Mouse (Mus musculus): ENCODE measurements at regions not wholly inside any gene's neighbourhood (a gene's known extent, or its start where the extent isn't known, plus 50 kb on each side); places are given as distances from the start of the nearest gene placed in this dataset.
A peak's percentile ranks its signal among the peaks of the same experiment; 100 is the strongest.

GRCm38 (mm10) chr3:140088019-140088418 is 882.5 kb downstream of the Stpg2 start:
- H3K9me3 ChIP-seq (replicated peaks; ENCODE audit: low read length) = no peaks in the 10 kb centered on the region
- H3K36me3 ChIP-seq (ENCODE audit: insufficient read depth, low read length) = no peaks in the 10 kb centered on the region
- no peaks in the 10 kb centered on the region for H3K27me3 ChIP-seq (ENCODE audit: insufficient read depth, low read length)
- H3K9ac ChIP-seq (ENCODE audit: low read depth, low read length) = no peak overlapping the region
- TF ChIP-seq CTCF (IDR thresholded peaks at IDR 0.05; ENCODE audit: low read depth) = no peak
- DNase-seq (ENCODE audit: low spot score) (no peak), ATAC-seq (replicated peaks; ENCODE audit: low FRiP score, low read depth) (no peak)
- no peak overlapping the region for H3K27ac ChIP-seq
- H3K4me3 ChIP-seq (replicated peaks; ENCODE audit: low read depth, low read length) = no peak overlapping the region
- WGBS = 84% methylated on average over 3 of the region's 3 CpGs
- H3K4me2 ChIP-seq (ENCODE audit: low read length) = no peak overlapping the region
- no peaks in the 10 kb centered on the region for H3K4me1 ChIP-seq (replicated peaks; ENCODE audit: insufficient read depth, low read length)

- Histone ChIP-seq H3K27me3 (ENCODE audit: insufficient read depth, low read length) (no peaks in the 10 kb centered on the region), H3K9ac (ENCODE audit: low read depth, low read length) (no peak overlapping the region), H3K4me3 (replicated peaks; ENCODE audit: low read depth, low read length) (no peak overlapping the region), H3K9me3 (replicated peaks; ENCODE audit: low read length) (no peaks in the 10 kb centered on the region), H3K4me2 (ENCODE audit: low read length) (no peak overlapping the region), H3K36me3 (ENCODE audit: insufficient read depth, low read length) (no peaks in the 10 kb centered on the region), H3K4me1 (replicated peaks; ENCODE audit: insufficient read depth, low read length) (no peaks in the 10 kb centered on the region), H3K27ac (no peak overlapping the region)
- DNase-seq (ENCODE audit: low spot score) = peak; percentile 73
- WGBS = 26% methylated on average over 2 of the region's 2 CpGs
- no peak for TF ChIP-seq CTCF (IDR thresholded peaks at IDR 0.05; ENCODE audit: low read depth)
- peak; percentile 78 for ATAC-seq (replicated peaks; ENCODE audit: low FRiP score, low read depth)
These were observed 886.4 kb downstream of the Stpg2 start for GRCm38 (mm10) chr3:140091900-140092299.

GRCm38 (mm10) chr3:140096854-140097540 is 891.5 kb downstream of the Stpg2 start:
- H3K27me3 ChIP-seq (ENCODE audit: insufficient read depth, low read length) = no peaks in the 10 kb centered on the region
- DNase-seq (ENCODE audit: low spot score) = no peak
- H3K9ac ChIP-seq (ENCODE audit: low read depth, low read length) = no peak overlapping the region
- no peak for TF ChIP-seq CTCF (IDR thresholded peaks at IDR 0.05; ENCODE audit: low read depth)
- no peak overlapping the region for H3K27ac ChIP-seq
- no peaks in the 10 kb centered on the region for H3K36me3 ChIP-seq (ENCODE audit: insufficient read depth, low read length)
- H3K4me1 ChIP-seq (replicated peaks; ENCODE audit: insufficient read depth, low read length) = no peaks in the 10 kb centered on the region
- no peaks in the 10 kb centered on the region for H3K9me3 ChIP-seq (replicated peaks; ENCODE audit: low read length)
- ATAC-seq (replicated peaks; ENCODE audit: low FRiP score, low read depth) = no peak
- no peak overlapping the region for H3K4me3 ChIP-seq (replicated peaks; ENCODE audit: low read depth, low read length)
- no peak overlapping the region for H3K4me2 ChIP-seq (ENCODE audit: low read length)

GRCm38 (mm10) chr3:140109401-140109800 is 903.9 kb downstream of the Stpg2 start:
- WGBS = 77% methylated on average over 4 of the region's 4 CpGs

GRCm38 (mm10) chr3:140111414-140112172 is 906.1 kb downstream of the Stpg2 start:
- no peaks in the 10 kb centered on the region for H3K4me1 ChIP-seq (replicated peaks; ENCODE audit: insufficient read depth, low read length)
- H3K27me3 ChIP-seq (ENCODE audit: insufficient read depth, low read length) = no peaks in the 10 kb centered on the region
- H3K9ac ChIP-seq (ENCODE audit: low read depth, low read length) = no peak overlapping the region
- DNase-seq (ENCODE audit: low spot score) (peak; percentile 4), ATAC-seq (replicated peaks; ENCODE audit: low FRiP score, low read depth) (no peak)
- no peak overlapping the region for H3K27ac ChIP-seq
- H3K9me3 ChIP-seq (replicated peaks; ENCODE audit: low read length) = no peaks in the 10 kb centered on the region
- H3K4me3 ChIP-seq (replicated peaks; ENCODE audit: low read depth, low read length) = no peak overlapping the region
- 74% methylated on average over 9 of the region's 9 CpGs for WGBS
- no peak overlapping the region for H3K4me2 ChIP-seq (ENCODE audit: low read length)
- TF ChIP-seq CTCF (IDR thresholded peaks at IDR 0.05; ENCODE audit: low read depth) = no peak
- no peaks in the 10 kb centered on the region for H3K36me3 ChIP-seq (ENCODE audit: insufficient read depth, low read length)

More at GRCm38 (mm10) chr3:140109401-140109800, 903.9 kb downstream of the Stpg2 start:
- H3K36me3 ChIP-seq (ENCODE audit: insufficient read depth, low read length) = no peaks in the 10 kb centered on the region
- H3K27me3 ChIP-seq (ENCODE audit: insufficient read depth, low read length) = no peaks in the 10 kb centered on the region
- no peak for DNase-seq (ENCODE audit: low spot score)
- no peaks in the 10 kb centered on the region for H3K9me3 ChIP-seq (replicated peaks; ENCODE audit: low read length)
- H3K9ac ChIP-seq (ENCODE audit: low read depth, low read length) = no peak overlapping the region
- H3K4me2 ChIP-seq (ENCODE audit: low read length) = no peak overlapping the region
- H3K4me3 ChIP-seq (replicated peaks; ENCODE audit: low read depth, low read length) = no peak overlapping the region
- ATAC-seq (replicated peaks; ENCODE audit: low FRiP score, low read depth) = no peak
- H3K4me1 ChIP-seq (replicated peaks; ENCODE audit: insufficient read depth, low read length) = no peaks in the 10 kb centered on the region
- no peak for TF ChIP-seq CTCF (IDR thresholded peaks at IDR 0.05; ENCODE audit: low read depth)
- no peak overlapping the region for H3K27ac ChIP-seq

- no peak for TF ChIP-seq CTCF (IDR thresholded peaks at IDR 0.05; ENCODE audit: low read depth)
- WGBS = 75% methylated on average over 1 of the region's 1 CpGs
- H3K27me3 ChIP-seq (ENCODE audit: insufficient read depth, low read length) = no peaks in the 10 kb centered on the region
These were observed 909.6 kb downstream of the Stpg2 start for GRCm38 (mm10) chr3:140115116-140115515.

More at GRCm38 (mm10) chr3:140115116-140115515, 909.6 kb downstream of the Stpg2 start:
- H3K9ac ChIP-seq (ENCODE audit: low read depth, low read length) = no peak overlapping the region
- DNase-seq (ENCODE audit: low spot score) (no peak), ATAC-seq (replicated peaks; ENCODE audit: low FRiP score, low read depth) (no peak)
- H3K4me1 ChIP-seq (replicated peaks; ENCODE audit: insufficient read depth, low read length) = no peaks in the 10 kb centered on the region
- no peak overlapping the region for H3K4me3 ChIP-seq (replicated peaks; ENCODE audit: low read depth, low read length)
- H3K9me3 ChIP-seq (replicated peaks; ENCODE audit: low read length) = no peaks in the 10 kb centered on the region
- no peak overlapping the region for H3K27ac ChIP-seq
- H3K4me2 ChIP-seq (ENCODE audit: low read length) = no peak overlapping the region
- no peaks in the 10 kb centered on the region for H3K36me3 ChIP-seq (ENCODE audit: insufficient read depth, low read length)

Data from kidney, postnatal 0 days (tissue).